Mouse (Mus musculus): ENCODE results near the gene Grid2ip.

Grid2ip gene

DNA sequence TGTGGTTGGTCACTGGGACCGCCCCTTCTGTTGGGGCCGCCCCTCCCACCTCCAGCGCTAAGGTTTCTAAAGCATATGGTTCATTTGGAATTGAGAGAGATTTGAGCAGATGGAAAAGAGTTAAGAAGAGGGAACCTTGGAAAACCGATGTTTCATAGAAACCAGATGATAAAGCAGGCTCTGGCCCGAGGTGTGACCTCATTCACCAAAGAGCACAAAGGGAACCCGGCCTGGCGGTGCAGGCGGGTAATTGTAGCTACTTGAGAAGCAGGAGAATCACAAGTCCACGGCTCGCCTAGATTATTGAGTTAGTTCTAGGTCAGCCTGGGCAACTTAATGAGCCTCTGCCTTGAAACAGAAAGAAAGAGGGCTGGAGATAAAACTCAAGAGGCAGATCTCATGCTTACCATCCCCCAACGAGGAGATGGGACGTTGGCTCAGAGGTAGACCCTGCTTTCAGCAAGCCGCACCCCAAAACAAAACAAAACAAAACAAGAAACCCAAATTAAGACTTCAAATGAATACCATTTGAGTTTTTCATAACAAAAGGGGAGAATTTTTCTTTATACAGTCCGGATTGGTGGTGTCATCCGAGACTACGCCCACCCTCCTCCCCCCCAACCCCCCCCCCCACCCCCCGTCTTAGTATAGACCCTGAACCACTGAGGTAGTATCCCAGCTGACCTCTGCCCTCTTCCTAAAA, at the start of gene Grid2ip:
Grid2ip (plus strand) TSS at position 653 of the 703 bp plus-strand sequence.
- no peak for DNase-seq

DNA sequence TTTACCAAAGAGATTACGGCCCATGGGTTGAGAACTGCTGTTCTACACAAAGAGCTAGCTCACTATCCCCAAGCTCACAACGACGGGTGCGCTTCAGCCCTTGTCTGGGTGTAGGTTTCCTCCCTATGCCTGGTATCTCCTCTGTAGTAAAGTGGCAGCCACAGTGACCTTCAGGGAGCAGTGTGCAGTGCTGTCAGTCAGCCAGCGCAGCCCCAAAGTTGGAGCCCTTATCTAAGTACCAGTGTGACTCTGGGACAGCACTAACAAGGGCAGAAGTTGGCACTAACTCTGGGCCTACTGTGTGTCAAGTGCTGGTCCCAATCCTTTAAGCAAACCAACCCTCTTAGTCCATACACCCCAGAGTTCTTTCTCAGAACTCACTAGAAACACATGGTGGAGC, 48.3 kb upstream of the Grid2ip start:
- no peak for DNase-seq

DNA sequence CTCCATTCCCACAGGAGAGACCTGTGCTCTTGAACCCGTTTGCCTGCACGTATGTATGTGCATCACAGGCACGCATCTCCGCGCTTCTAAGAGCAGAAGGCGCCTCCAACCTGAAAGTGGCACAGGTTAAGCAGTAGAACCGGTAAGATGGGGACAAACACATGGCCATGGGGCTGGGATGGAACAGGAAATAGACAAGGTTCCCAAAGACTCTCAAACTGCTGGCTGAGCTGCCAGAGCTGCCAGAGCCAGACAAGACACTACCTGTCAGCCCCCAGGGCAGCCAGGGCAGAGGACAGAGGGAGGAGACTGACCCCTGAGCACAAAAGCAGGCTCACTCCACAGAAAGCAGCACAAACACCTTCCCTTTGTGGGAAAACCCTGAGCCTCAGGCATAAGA, 47.2 kb upstream of the Grid2ip start:
- no peak for DNase-seq

DNA sequence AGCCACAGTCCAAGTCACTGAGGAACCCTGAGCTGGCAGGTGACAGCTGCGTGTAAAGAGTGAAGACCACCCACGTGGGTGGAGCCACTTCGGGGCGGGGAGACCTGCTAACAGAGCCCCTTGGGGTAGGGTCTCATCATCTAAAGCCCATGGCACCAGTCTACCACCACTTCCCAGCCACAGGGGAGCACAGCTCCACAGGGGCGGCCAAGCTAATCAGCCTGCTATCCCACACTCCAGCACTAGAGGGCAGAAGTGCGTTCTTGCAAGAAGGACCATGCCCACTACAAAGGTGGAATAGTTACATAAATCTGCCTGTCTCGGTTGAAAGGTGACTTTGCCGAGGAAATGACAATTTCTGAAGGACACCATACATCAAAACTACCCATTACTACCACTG, 45.3 kb upstream of the Grid2ip start:
- peak; percentile 81 for DNase-seq

DNA sequence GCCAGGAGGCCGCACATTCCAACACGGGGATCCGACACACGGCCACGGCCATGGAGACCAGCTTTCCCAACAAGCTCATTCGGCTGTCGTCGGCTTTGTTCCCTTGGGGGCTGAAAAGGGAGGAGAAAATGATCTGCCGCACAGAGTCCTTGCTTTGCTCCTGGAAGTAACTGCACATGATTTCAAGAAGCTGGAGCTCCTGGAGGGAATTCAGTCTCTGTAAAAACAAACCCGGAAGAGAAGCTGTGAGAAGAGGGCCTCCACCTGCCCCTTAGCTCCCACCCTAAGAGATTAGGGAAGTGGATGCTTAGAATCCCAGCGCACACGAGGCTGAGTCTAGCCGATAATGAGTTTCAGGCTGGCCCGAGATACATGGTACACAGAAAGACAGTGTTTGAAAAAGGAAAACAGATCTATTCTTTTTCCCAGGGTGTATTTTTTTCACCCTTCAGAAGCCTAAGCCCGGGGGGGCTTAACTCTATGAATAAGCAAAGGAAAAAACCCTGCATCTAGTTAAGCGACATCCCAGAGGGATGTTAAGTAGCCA, 42.9 kb upstream of the Grid2ip start:
- DNase-seq, result no peak

DNA sequence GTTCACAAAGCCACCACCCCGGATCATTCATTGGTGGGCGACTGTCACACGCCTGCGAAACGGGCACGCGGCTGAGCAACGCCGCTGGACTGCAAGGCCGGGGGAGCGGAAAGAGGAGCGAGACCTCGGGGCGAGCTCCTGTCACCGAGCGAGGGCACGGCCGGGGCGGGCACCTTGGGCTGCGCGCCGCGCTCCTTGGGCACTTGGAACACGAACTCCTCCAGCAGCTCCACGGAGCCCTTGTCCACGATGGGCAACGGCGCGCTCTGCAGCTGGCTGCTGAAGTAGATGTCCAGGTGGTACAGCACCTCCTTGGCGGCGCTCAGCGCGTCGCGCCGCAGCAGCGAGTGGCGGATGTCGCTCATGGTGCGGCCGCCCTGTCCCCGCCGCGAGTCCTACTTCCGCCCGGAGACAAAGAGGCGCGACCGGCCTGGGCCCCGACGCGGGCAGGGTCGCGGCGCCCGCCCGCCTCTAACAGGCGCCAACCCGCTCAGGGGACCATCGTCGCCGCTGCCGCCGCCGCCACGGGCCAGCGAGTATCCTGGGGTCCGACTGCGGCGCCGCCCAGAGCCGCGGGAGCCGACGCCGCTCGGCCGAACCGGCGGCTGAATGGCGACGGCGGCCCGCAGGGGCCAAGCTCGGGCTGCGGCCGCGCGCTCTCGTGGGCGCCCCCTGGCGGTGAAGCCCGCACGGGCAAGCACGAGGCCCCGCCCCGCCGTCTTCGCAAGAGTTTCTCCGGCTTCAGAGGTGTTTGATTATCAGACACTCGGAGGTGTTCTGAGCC, 42.2 kb upstream of the Grid2ip start, which contains the start of gene E130309D02Rik:
E130309D02Rik (minus strand) TSS at position 631 of the 784 bp plus-strand sequence.
- DNase-seq, result peak; percentile 94

DNA sequence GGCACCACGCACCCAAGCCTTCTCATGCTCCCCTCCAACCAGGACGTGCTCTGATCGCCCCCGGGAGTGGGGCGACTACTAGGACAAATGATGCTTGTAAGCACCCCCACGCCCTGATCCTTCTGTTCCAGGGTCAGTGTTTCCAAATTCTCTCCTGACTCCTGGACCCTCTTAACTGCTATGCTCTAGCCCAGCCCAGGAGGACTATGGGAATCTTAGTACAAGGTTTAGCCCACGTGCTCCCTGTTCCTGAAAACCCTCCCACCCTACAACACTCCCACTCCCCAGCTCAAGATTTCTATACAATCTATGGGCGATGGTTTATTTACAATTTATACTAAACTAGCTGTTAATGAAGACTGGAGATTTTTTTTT, 41.6 kb upstream of the Grid2ip start:
- no peak for DNase-seq

DNA sequence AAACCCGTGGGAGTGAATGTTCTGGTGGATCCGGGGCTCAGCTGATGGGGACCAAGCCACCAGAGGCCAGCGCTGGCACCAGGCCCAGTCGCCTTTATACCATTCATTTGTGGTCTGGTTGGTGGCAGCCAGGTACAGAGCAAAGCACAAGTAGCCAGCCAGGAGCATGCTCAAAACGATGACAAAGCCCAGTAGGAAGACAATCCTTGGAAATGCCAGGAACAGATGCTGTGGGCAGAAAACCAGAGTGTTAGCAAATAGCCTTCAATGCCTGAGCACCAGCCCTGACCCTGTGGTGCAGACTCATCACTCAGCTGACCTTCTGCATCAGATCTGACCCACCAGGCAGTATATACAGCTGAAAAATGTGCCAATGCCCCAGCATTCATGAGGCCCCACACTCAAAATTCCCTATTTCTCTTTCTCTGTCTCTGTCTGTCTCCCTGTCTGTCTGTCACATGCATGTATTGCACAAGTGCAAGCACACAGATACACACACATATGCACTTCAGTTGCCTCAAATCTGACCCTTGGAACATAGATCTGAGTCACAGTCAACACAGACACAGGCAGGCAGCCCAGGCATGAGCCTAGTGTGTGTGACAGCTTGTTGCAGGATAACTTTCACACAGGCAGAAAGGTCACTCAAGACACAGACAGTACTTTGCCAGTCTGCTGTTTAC, 40.4 kb upstream of the Grid2ip start:
- DNase-seq, result no peak

DNA sequence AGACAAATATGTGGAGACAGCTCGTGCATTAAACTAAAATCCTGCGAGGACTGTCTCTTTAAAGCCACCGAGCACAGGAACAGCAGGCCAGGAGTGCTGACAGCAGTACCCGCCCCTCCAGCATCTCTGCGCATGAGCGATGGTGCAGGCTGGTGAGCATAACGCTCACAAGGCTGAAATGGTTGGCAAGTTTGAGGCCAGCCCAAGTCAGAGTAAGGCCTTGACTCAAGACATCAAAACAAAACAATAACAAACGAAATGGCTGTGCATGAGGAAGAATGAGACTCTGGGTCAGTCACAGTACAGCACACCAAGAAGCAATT, 39.9 kb upstream of the Grid2ip start:
- peak; percentile 60 for DNase-seq

DNA sequence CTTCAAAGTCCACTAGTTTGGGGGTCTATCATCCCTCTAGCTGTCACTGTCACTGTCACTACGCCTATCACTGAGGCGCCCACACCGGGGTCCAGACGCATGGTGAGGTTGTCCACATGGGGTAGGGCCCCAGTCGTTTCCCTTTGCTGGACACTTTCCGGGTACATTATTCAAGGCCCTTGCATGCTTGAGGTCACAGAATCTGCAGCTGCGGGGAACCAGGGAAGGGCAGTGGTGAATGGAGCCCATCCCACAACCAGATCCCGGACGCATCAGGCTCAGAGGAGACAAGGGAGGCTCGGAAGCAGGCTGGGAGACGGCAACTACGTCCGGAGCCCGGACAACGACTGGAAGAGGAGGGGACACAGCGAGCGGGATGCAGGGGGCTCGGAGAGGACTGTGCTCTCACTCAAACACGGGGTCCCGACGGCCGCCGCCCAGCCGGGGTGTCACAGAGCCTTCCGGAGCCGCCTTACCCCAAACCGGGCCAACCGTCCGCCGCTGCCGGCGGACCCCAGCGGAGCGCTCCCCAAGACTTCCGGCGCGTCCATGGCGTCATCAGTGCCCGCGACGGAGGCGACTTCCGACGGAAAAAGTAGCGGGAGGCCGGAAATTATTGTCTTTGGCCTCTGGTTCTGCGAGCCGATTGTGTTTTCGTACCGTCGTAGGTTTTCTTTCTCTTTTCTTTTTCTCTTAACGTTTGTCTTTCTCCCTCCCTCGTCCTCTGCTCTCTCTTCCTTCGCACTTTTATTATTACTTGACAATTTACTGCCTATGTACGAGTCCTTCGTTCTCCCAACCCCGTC, 28.2 kb upstream of the Grid2ip start, which contains the start of gene Zdhhc4:
Zdhhc4 (minus strand) TSS at position 567 of the 806 bp plus-strand sequence.
- peak; percentile 93 for DNase-seq

DNA sequence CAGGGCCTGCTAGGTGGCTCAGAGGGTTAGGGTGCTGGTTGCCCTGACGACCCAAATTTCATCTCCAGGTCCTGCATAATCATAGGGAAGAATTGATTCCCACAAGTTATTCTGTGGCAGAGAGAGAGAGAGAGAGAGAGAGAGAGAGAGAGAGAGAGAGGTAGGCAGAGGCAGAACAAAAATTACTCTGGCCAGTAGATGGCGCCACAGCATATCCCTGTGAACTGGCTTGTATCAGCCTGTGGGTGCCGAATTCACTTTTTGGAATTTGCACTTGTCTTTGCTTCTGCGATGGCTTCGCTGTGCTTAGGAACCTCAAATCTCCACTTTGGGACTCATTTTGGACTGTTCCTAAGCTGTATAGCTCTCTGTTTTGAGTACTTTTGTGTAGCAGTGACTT, 23.3 kb upstream of the Grid2ip start:
- DNase-seq, result peak; percentile 79

DNA sequence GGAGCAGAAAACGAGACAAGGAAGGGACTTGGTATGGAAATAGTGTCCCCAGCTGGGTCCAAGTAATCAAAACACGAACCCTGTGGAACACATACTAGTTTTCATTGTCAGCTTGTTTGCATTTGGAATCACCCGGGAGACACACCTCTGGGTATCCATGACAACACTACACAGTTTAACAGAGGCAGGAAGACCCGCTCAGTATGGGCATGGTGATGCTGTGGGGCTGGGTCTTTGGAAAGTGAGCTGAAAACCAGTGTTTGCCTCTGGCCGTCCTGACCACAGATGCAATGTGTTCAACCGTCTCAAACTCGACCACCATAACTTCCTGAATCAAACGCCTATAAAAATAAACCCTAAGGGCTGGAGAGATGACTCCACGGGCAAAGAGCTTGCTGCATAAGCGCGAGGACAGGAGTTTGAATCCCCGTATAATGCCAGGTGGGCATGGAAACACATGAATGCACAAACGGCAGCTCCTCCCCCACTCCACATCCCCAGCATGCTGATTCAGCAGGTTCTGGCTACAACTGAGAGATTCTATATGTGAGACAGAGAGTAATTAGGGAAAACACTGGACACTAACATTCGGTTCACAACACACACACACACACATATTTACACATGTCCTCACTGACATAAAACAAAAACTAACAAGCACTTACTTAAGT, 22.6 kb upstream of the Grid2ip start:
- no peak for DNase-seq

DNA sequence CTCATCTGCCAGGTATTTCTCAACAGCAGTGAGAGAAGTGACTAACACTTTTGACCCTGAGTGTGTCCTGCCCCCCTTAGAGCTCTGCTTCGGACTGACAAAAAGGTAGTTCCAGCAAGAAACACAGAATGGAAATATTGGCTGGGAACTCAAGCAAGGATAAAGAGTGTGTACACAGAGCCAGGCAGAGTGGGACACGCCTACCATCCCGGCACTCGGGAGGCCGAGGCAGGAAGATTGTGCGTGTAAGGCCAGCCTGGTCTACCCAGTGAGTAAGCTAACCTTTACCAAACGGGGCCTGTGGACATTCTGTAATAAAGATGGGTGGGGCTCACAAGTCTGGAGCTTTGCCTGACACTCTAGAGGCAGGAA, 22.1 kb upstream of the Grid2ip start:
- no peak for DNase-seq

DNA sequence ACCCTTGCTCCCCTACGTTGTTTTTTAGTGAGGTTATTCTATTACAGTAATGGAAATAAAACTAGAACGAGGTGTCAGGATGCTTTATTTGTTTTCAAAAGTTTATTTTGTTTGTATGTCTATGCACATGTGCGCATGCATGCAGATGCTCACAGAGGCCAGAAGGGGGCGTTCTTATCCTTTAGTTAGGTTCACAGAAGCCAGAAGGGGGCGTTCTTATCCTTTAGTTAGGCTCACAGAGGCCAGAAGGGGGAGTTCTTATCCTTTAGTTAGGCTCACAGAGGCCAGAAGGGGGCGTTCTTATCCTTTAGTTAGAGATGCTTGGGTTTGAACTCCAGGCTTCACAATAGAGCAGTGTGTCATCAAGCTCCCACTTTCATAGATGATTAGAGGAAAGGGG, 20.6 kb upstream of the Grid2ip start:
- no peak for DNase-seq

DNA sequence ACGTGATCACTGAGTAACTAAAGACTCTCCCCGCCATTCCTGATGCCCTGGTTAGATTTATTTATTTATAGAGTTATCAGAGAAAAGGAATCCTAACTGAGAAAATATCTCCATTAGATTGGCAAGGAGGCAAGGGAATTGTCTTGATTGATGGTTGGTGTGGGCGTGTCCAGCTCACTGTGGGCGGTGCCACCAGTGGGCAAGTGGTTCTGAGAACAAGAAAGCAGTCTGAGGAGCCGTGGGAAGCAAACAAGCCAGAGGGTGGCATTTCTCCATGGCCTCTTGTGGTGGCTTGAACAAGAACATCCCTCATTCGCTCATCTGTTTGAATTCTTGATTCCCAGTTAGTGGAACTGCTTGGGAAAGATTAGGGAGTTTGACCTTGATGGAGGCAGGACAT, 17.5 kb upstream of the Grid2ip start:
- DNase-seq, result no peak

DNA sequence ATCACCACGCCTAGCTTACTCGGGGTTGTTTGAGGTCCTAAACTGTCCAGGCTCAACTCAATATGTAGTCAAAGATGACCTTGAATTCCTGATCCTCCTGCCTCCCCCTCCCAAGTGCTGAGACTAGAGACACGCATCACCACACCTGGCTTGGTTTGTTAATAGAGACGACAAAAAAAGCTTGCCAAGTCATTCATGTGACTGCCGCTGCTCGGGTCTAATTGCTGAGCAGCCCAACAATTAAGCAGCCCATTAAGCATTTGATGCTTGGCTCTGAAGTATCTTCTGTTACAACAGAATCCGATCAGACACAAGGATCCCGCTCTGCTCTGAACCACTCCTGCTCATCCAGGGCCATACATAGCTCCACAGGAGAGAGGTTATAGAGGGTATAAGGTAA, 10.8 kb upstream of the Grid2ip start:
- peak; percentile 46 for DNase-seq

DNA sequence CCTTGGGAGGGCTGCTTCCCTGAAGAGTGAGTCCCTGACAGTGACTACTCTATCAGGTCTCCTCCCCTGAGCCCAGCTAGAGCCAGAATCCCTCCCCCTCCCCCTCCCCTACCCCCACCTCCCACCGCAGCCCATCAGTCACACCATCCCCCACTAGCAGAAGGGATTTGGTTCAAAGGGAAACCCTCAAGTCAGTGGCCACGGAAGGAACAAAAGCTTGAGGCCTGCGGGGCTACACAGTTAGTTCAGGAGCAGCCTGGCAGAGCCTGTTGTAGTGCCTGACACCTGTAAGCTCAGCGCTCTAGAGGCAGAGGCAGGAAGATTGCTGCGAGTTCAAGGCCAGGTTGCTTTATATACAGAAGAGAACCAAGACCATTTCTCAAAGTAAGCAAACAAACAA, 1.1 kb upstream of the Grid2ip start:
- DNase-seq, result no peak

DNA sequence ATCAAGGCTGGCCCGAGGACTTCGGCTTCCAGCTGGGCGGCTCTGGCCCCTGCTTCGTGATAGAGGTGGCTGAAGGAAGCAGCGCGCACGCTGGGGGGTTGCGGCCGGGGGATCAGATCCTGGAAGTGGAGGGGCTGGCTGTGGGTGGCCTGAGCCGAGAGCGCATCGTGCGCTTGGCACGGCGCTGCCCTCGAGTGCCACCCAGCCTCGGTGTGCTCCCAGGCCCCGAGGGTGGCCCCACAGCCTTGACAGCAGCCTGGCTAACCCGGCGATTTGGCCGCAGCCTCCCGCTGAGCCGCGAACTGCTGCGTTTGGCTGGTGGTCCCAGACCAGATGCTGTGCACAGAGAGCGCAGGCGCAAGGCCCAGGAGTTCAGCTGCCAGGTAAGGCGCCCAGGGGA, 426 bp downstream of the Grid2ip start:
- DNase-seq, result no peak

DNA sequence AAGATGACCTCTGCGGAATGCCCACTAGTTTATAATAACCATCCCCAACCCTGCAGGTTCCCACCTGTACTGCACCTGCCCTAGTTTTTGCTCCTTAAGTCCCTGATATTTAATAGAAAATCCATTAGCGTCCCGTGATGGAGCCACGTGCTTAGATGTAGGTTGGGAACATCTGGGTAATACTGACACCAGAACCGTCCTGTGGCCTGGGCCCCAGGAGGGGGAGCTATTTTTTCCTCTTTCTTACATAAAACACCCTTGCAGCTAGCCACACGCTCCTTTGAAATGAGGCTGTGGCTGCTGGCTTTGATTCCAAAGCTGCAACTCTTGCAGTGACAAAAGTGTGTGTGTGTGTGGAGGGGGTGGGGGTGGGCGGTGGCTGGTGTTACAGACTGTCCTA, 2.1 kb downstream of the Grid2ip start:
- DNase-seq, result no peak

DNA sequence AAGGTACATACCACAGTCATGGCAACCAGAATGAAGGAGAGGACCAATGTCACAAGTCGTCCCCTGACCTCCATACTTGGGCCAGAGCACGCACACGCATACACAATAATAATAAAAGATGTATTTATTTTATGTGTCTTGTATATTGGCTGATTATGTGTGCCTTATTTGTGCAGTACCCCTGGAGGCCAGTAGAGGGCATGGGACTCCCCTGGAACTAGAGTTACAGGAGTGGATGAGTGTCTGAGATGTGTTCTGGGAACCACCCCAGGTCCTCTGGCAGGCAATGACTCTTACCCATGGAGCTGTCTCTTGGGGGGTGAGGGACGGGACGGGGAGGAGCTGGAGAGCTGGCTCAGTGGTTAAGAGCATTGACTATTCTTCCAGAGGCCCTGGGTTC, 2.9 kb downstream of the Grid2ip start:
- no peak for DNase-seq

DNA sequence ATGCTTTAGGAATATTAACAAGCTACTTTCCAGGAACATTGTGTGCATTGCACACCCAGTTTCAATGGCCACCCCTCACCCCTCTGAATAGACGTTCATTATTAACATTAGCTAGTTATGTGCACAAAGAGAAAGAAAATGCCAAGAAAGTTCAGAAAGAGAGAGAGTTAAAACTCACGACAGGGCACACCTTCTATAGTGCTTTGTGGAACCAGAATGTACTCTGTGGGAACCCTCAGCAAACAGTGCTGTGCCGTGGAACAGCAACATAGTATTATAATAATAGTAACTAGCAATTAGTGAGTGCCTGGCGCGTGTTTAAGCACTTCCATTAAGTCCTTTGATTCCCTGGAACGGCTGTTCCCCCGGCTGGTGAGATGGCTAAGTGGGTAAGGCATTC, 4.3 kb downstream of the Grid2ip start:
- DNase-seq, result no peak
